Mouse (Mus musculus): ENCODE results near the gene Gm37240.

Gene Gm37240

DNA sequence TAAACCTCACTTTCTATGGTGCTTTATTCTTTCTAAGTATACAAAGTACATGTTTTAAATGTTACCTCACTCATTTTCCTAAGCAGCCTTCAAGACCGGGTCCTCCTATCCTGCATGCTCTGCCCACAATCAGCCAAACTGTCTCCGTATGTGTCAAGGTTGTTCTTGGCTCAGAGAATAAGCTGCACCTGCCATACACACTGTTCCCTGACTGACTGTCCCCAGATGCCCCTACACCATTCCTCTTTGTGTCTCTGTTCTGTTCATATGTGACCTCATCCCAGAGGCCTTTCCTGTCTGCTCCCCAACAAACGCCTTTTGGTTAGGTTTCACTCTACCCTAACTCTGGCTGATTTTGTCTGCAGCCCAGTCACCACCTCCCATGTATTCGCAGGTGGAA, 60.0 kb downstream of the Gm37240 start:
- no peak for DNase-seq (ENCODE audit: low spot score)

DNA sequence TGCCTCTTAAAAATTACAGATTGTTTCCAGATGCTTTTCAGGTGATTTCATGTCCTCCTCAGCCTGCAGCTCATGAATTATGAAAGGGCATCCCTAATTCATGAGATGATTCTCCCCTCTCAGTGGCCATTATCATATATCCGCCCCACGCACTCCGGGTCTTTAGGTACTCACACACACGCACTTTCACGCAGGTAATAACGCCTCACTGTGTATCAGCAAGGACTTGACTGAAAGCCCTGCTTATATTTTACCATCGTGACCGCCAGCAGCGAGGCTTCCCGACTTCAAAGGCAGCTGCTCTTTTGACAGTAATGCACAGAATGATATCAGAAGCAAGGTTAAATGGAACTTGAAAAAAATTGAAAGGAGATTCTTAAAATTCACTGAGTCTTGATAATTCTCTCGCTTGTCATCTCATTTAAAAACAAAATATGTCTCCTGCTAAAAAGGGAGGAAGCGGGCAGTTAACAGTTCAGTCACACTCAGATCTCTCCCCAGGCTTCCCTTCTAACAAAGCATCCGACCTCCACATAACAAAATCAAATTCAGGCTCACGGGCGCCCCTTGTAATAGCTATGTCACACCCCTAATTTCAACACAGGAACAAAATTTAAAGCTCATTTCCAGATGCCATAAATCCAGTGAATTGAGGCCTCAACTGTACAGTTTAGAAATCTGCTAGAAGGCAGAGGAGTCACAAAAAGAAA, 66.3 kb downstream of the Gm37240 start:
- no peak for DNase-seq (ENCODE audit: low spot score)

DNA sequence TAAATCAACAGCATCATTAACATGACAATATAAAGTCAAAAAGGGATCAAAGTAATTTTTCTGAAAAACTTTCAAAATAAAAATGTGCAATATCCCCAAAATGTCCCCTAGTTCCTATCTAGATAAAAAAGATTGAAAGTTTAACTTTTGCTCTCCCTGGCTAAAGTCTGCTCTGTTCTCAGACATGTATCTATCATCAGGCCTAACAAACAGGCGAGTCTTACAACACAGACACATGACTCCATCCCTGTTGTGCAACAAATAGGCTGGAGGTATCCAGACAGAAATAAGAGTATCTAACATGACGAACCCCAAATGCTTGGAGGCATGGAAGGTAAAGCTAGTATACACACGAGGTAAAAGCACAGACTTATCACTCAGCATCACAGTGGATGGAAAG, 68.0 kb downstream of the Gm37240 start:
- no peak for DNase-seq (ENCODE audit: low spot score)

DNA sequence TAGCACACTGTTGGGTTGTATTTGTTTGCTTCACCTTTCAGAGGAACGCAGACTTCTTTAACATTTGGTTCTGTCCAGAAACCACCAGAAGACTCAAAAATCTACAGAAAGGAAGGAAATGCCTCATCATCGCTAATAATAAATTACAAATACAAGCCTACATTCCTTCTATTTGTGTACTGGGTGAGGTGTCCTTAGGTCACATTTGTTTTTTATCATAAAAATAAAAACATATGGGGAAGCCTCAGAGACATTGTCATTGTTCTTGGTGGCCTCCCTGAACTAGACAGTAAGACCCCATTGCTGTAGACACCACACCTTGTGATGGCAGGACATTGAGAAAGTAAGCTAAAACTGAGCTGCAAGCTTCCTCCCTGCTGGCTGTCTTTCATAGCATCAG, 70.1 kb downstream of the Gm37240 start, which contains the start of gene Fam160a1:
Fam160a1 (minus strand) TSS at position 101 of the 400 bp plus-strand sequence.
- DNase-seq (ENCODE audit: low spot score) = no peak

DNA sequence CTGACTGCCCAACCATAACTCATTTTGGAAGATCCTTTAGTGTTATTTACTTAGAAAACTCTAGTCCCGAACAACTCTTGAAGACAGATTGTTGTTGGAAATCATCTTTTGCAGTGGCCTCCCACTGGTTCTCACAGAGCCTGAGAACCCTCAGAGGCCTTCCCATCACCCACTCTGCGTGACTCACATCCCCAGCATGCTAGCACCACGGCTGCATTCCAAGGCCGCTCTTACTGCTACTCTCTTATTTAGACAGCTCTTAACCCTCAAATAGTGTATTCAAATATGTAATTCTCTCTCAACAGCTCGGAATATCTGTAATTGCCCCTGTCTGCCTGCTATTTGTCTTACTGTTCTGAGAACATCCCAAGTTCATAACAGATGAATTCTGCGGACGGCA, 73.1 kb downstream of the Gm37240 start:
- DNase-seq (ENCODE audit: low spot score) = no peak

DNA sequence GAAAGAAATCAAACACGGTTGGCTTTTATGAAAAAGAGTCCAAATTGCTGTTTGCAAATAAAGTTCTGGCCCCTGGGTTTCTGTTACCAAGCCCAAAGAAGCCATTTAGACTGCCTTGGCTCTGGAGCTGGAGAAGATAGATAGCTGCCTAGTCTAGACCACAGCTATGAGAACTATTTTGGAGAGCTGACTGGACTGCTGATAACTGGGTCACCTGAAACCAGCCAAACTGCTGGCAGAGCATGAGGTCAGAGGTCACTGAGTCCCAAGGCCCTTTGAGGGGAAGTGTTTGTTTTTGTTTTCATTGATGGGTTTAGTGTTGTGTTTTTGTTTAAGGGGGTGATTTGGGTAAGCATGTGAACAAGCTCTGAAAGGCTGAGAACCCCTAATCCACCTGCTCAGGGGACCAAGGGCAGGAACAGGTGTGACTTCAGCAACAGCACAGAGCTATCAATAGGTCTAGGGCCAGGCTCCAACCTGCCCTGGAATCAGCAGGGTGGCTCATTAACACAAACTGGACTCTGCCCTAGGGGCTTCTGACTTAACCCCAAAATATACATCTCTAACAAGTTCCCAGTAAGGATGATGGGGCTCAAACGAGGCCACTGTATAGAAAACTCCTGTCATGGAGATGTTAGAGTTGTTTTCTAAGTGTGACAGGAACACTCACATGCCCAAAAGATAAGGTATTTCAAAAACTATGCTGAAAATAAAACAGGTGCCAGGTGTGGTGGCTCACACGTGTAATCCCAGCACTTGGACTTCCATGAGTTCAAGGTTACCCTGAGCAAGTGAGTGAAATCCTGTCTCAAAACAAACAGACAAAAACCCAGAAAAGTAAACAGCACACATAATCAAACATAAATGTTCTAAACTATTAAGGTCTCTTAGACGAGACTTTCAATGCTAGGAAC, 74.0 kb downstream of the Gm37240 start:
- DNase-seq (ENCODE audit: low spot score) = no peak

DNA sequence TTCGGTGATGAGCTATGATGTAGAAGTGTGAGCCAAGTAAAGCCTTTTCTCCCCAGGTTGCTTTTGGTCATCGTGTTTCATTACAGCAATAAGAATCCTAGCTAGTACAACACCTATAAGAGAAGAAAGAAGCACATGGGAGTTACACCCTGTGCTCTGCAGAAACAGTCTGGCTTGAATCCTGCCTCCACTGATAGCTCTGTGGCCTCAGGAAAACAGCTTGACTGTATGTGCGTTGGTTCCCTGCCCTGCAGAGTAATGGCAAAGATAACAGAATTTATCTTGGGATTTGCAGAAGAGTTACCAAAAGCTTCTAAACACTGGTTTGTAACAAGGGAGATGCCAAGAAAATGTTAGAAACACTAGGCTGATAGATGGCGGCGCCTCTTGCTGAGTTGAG, 75.3 kb downstream of the Gm37240 start:
- no peak for DNase-seq (ENCODE audit: low spot score)

DNA sequence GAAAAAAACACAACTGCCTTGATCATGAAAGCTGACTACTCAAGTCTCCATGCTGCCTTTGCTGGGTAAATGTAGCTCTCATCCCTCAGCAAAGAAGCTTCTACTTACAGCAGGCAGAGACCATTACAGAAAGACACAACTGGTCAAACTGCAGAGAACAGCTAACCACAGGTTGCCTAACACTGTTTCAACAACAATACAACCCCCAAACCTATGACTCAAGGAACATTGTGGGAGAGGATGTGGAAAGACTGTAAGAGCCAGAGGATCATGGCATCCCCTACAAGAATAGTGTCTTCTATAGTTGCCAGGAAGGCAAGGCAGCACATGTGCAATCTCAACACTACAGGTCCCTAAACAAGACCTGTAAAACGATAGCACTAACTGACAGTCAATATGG, 94.2 kb downstream of the Gm37240 start:
- no peak for DNase-seq (ENCODE audit: low spot score)

DNA sequence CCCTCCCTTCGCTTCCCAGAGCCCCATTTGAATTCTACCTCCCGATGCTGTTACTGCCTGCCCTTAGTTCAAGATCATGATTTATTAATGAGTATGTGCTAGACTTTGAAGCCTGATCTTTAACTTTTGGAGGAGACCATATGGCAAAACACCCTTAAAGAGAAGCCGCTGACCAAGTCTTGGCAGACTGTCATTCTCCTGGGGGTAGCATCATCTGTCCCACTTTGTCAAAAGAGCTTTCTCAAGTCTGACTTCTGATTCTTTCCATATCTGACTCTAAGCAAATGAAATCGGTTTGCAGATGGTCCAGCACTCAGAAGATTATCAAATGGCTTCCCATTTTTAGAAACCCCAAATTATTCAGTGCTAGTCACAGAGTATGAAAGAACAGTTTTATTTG, 97.6 kb downstream of the Gm37240 start:
- no peak for DNase-seq (ENCODE audit: low spot score)

DNA sequence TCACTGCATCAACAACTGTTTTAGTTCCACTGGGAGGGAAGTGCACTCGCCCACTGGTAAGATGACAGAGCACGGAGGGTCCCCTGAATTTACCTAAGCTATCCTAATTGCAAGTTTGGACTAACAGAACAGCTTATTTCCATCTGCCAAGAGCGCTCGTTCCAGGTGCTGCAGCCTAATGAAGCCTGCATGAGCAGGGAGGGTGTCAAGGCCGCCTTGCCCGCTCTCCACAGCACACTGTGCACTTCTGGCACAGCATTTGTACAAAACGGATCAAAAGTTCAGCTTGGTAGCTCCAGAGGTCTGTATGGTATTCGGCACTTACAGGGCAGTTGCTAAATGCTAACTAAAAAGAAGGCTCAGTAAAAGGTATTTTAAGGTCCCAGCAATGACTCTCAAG, 100.8 kb downstream of the Gm37240 start:
- DNase-seq (ENCODE audit: low spot score) = no peak

DNA sequence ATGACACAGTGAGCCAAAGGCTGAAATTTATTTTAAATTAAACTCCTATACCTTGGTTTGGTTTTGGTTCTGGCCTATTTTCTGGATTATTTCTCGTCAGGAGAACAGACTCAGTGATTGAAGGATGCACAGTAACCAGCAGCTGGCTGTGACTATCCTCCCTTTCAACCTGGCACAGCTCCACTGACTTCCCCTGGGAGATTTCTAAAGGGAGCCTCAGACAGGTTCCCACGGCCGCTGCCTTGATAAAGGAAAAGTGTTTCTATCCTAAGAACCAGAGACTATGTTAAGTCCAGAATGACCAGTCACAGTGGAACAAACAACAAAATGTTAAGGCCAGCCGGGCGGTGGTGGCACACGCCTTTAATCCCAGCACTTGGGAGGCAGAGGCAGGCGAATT, 106.4 kb downstream of the Gm37240 start:
- DNase-seq (ENCODE audit: low spot score) = no peak

DNA sequence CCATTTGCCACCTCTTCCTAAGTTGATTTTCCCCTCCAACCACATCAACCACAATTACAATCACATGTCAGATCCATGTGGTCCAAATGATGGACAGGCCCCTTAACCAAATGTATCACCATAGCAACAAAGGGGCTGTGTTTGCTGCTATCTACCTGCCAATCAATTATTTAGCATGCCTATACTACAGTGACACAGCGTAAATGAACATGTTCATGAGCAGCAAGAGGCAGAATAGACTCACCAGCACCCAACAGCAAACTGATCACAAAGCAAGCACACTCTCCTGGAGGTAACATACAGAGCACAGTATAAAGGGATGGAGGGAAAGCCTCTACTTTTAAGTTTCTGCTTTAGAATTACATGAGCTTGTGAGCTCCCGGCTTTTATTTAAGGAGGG, 107.0 kb downstream of the Gm37240 start:
- no peak for DNase-seq (ENCODE audit: low spot score)

DNA sequence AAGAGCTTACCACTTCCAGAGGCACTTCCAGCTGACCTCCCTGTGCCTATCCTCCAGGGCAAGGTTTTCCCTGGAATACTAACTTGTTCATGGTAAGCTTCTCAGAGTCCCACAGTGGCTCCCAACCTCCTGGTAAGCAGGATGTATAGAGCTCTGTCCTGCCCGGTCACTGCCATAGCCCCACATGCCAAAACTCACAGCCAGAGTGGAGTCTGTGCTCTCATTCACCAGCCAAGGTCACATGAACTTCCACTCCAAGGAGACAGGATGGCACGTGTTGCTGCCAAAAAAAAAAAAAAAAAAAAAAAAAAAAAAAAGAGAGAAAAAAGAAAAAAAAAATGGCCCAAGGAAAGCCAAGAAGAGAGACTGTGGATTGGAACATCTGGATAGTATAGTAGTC, 109.5 kb downstream of the Gm37240 start:
- no peak for DNase-seq (ENCODE audit: low spot score)

DNA sequence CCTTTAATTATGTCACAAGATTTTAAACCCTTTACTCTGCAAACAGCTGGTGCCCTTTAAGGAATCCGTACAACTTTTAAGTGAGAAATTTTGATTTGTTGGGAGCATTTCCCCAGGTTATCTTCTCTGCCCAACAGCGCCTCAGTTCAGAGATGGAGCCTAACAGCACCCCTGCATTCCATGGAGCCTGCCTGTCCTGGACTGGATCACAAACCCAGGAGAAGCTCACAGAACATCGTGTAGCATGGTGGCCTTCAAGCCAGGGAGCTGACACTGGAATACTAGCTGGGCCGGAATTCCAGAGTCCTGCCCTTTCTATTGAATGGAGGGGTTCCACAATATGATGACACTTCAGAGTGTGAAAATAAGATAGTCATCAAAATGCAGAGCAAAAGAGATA, 110.0 kb downstream of the Gm37240 start:
- DNase-seq (ENCODE audit: low spot score) = no peak

DNA sequence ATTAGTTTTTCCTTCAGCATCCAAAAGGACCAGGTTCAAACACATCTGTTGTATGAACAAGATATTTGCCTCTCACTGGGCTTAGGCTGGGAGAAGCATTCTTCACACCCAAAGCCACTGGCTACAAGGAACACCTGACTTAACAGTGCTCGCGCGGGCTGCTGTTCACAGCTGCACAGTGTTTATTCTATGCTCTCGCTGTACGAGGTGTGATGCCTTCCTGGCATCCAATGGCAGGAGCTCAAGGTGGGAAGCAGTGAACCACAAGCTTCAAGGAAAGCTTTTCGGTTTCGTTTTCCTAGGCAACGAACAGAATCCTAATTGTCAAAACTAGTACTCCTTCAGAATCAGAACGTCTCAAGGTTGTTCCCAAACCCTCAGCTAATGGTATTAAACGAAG, 110.6 kb downstream of the Gm37240 start:
- no peak for DNase-seq (ENCODE audit: low spot score)

DNA sequence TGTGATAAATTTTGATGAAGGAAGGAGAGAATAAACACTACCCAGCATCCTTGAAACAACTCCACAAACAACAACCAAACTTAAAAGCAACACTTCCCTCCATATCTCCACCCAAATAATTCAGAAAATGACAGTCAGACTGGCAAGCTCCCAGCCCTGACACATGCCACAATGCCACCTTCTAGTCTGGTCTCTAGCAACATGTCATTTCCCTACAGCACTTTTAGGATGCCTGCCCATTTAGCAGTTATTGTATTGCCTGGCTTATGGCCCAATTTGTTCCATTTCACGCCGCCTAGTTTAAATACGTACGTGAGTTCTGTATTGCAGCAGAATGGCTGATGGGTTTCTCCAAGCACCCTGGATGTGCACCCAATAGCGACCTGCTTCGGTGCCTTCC, 111.2 kb downstream of the Gm37240 start:
- no peak for DNase-seq (ENCODE audit: low spot score)

DNA sequence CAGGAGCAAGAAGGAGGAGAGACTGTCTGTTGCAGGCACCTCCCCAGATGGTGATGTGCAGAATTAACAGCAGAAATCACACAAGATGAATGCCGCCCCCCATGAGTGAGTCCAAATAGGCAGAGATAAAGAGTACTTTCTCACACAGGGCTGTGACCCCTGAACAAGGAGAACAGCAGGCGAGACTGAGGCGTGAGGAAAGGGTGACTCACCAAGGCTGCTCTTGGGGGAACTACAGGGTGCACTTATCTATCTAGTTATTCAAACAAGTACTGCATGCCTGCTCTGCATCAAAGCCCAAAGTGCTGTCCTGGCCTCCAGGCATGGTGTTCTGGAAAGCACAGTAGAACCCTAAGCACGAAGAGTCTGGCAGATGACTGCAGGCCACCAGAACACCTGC, 113.4 kb downstream of the Gm37240 start:
- DNase-seq (ENCODE audit: low spot score) = no peak

DNA sequence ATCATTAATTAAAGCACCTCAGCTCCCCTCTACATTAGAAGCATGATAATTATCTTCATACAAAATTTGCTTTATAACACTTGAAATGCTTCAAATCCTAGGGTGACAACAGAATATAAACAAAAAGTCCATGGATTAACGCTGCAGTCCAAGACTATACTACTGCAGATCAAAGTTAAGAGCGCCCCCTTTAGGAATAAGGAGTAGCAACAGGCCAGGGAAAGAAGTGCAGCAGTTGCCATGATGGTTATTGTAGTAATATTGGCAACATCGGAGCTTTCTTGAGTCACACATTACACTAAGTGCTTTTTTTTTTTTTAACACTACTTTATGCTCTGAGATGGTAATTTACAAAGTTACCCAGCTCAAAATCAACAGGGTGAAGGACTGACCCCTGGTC, 113.9 kb downstream of the Gm37240 start:
- no peak for DNase-seq (ENCODE audit: low spot score)

DNA sequence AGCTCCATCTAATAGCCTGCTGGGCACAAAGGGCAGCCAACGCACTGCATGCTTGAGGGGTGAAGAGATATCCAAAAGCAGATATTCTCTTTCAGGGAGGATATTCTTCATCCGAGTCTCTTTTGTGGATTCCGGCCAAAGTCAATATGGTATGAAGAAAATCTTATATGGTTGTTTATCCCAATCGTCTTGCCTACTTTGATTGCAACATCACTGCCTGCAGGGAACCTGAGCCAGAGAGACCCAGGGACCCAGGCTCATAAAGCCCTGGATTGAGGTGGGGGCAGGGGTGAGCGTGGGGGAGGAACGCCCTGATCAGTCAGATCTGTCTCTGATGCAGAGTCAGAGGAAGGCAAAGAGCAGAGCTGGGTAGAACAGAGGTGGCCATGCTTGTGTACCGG, 122.4 kb downstream of the Gm37240 start:
- DNase-seq (ENCODE audit: low spot score) = no peak

DNA sequence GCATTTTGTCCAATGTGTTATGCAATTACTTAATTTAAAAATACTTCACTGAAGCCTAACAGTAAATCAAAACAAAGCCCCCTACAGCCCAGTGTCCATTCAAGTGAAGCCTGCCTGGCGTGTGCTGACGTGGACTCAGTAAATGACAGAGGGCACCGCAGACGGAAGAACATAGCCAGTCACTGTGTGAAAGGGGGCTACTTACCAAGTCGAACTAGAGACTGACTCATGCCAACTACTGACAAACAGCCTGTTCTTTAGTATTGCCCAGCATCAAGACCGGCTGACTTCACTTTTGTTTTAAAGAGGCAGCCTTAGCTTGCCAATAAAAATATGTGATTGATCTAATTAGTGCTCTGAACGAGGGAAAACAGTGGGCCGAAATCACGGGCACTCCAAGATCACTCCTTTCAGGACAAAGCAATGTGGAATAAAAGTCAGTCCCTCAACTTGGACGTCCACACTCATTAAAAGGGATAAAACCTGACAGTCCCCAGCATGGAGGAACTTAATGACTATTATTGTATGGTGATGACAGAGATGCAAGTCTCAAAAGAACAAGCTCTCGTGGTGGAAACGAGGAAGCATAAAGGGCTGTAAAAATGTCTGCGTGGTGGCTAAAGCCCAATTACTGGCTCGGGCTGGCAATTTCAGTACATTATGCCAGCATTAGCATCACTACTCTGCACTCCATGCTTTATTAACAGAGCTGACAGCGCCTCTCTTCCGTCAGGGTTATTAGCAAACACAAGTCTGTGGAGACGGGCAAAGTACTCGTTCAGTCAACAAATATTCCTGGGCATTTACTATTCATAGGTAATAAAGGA, 123.1 kb downstream of the Gm37240 start:
- DNase-seq (ENCODE audit: low spot score) = no peak

DNA sequence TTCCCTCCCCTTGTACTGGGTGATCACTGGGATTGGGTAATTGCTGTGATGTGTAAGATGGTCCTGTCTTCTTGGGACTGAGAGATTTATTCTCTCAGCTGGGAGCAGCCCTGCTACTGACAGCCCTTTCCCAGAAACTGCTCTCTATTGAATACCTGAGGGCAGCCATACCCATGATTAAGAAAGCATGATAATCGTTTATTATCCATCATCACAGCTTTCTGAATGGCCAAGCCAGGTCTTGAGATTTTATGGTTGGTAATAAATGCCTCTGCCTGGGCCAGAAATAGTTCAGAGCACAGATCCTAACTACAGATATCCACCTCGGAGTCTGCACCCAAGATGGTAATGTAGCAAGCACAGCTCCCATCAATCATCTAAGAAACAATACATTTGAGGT, 129.4 kb downstream of the Gm37240 start:
- no peak for DNase-seq (ENCODE audit: low spot score)

DNA sequence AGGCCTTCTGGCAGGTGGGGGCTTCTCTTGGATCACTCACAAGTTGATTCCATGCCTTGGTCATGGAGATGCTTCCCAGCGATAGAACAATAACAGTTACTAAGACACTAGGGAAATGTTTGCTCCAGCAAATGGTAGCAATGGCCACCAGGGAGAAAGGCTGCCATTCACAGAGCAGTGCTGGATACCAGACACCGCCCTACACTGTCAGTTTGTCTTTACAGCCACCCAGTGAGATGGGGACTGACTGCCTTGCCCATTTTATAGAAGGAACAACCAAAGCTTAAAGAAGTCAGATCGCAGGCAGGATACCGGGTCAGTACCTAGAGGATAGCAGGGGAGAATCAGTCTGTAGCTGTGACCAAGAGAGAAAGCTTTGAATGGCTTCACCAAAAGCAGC, 129.9 kb downstream of the Gm37240 start:
- no peak for DNase-seq (ENCODE audit: low spot score)

DNA sequence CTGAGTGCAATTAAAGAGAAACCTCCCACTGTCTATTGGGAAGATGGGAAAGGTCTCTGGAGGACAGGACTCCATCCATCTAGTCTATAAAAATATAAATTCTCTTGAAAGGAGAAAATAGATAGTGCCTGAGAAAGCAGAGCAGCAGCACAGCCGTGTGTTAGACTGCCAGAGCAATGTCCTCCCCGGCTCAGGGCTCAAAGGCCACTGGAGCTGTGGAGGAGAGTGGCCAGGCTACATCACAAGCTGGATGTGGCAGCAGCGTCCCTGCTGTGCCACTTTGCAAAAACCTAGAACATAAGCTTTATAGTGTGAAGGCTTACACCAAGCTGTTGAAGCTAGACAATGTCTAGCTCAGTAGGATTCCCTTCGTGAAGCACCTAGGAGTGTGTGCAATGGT, 138.0 kb downstream of the Gm37240 start:
- no peak for DNase-seq (ENCODE audit: low spot score)

Measured in MN1 (cell line).